Mouse (Mus musculus) left cerebral cortex, postnatal 14 days (tissue): ENCODE data around the gene Ccng2. TPM values are rescaled to one million over a fixed set of nuclear protein-coding genes. Genes with fewer than 3 reads are reported as not detected.
A peak's percentile ranks its signal among the peaks of the same experiment; 100 is the strongest.

Experiments
- DNase-seq, 2 experiments: peaks; one replicate each; pipeline ENCODE4 v3.0.0; 2021 to 2022; ENCODE audit warnings: low spot score in 2 of 2, mixed read lengths in 1 of 2
- intact Hi-C: fragments of 180-260 bp; cut with DNase I; formaldehyde crosslinking; loops from one replicate; pipeline ENCODE4 v1.15.1; 2025
- long read RNA-seq, 2 experiments: library from polyadenylated mRNA; stranded (forward); transcript quantifications; one replicate each; pipeline ENCODE4 v2.0.0; 2021
- total RNA-seq, 2 experiments: library from RNA; stranded (reverse); gene quantifications; 2 replicates each; pipeline ENCODE4 v1.2.3; 2021

Ccng2 gene
- total RNA-seq = 10 to 100 TPM; 38.4 to 40.9 TPM
- long read RNA-seq, experiment 1, transcript Ccng2-201 (8 exons, 2,810 nt) = major isoform, 57 of 65 reads
- long read RNA-seq, experiment 1, partial matches to known transcripts = 3 of 65 reads
- long read RNA-seq, experiment 1, other reads (novel, unspliced or antisense) = 3 of 65 reads
- long read RNA-seq, experiment 2, transcript Ccng2-201 (8 exons, 2,810 nt) = major isoform, 43 of 51 reads
- long read RNA-seq, experiment 2, partial matches to known transcripts = 2 of 51 reads
- long read RNA-seq, experiment 2, other reads (novel, unspliced or antisense) = 6 of 51 reads

DNA sequence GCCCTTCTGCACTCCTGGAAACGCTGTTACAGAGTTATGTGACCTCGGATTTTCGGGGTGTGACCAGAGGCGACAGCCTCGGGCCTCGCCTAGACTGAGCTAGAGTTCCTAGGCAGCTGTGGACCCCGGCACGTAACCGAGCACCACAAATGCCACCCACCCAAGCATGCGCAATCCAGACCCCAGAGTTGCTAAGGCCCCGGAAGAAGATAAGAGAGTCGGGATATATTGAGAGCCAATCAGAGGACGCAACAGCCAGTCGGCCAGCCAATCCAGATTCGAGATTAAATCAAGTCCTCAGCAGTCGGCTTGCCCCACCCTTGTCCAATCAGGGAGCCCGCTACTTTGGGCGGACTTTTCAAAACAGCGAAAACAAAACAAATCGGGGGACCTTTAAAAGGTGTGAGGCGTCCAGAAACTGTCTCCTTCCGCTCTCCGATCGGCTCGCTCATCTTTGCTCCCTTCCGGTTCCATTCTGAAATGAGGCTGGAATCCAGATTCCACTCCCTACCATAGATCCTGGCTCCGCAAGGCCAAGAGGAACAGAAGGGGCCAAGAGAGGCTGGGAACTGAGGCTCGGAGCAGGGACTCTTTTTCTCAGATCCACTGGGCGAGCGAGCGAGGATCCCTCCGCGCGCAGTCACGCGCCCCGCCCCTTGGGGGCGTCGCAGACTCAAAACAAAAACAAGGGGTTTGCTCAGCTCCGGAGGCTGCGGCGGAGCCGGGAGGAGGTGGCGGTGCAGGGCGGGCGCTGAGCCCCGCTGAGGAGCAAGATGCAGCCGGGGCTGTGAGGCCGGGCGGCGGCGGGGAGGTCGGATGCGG, at the start of gene Ccng2:
Gene Ccng2, plus strand, starts transcription at position 375 of the 822 bp plus-strand sequence.
- intact Hi-C loops = loop anchor here (1.0 kb wide), 1 partner anchor 61 kb away; the partner anchor contains the start of genes 2010109A12Rik and Ccni
- DNase-seq = peak; percentile 97 to 99

DNA sequence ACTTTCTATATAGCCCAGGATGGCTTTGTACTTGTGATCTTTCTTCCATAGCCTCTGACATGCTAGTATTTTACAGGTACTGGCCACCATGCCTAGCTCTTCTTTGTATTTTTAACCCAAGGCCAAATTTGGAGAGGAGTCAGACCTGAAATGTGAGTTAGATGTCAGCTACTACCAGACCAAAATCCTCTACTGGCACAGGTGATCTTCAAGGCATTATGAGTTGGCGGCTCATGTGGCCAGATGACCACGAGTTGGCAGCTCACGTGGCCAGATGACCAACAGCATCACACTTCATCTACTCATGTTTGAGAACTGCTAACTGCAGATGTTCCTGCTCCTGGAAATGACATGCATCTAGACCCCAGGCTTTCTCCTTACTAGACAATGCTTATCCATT, 48.7 kb upstream of the Ccng2 start:
- DNase-seq = no peak
- intact Hi-C loops = no loop called here

DNA sequence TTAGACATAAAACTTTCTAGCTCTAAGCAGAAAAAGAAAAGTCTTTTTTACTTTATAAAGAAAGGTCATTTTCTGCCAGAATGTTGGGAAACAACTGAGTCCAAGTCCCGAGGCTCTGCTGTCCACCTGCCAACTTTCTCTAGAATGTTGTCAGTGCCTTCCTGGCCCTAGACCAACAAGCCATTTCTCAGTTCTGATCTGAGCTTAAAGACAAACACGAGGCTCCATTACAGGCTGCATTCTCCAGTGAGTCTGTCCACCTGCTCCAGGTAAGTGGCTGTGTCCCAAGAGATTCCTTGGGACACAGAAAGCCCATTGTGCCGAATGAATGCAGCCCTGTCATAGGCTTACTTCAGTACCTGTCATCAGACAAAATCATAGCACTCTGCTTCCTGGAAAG, 45.4 kb upstream of the Ccng2 start:
- DNase-seq = no peak
- intact Hi-C loops = no loop called here

DNA sequence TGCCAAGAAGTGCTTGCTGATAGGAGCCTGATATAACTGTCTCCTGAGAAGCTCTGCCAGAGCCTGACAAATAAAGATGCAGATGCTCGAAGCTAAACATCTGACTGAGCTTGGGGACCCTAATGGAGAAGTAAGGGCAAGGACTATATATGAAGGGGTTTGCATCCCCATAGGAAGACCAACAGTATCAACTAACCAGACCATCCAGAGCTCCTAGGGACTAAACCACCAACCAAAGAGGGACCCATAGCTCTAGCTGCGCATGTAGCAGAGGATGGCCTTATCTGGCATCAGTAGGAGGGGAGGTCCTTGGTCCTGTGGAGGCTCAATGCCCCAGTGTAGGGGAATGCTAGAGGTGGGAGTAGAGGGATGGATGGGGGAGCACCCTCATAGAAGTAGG, 42.5 kb upstream of the Ccng2 start:
- DNase-seq = no peak
- intact Hi-C loops = no loop called here

DNA sequence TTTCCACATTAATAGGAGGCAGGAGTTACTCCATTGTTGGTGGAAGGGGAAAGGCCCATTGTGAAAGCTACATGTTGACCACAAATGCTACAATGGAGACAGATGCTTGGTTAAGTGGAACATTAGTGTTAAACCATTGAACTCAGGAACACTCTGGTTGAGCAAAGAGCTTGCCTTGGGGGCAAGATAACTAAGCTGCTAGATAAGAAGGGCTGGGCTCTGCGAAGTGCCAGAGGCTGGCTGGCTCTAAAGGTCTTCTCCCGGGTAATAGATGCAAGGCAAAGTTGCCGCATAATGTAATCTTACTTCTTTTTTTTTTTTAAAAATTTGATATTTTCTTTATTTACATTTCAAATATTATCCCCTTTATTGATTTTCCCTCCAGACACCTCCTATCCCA, 39.9 kb upstream of the Ccng2 start:
- intact Hi-C loops = no loop called here
- no peak for DNase-seq

- no peak for DNase-seq
- intact Hi-C loops = no loop called here
Observed at GRCm38 (mm10) chr5:93229527-93229926, 37.5 kb upstream of the Ccng2 start.

DNA sequence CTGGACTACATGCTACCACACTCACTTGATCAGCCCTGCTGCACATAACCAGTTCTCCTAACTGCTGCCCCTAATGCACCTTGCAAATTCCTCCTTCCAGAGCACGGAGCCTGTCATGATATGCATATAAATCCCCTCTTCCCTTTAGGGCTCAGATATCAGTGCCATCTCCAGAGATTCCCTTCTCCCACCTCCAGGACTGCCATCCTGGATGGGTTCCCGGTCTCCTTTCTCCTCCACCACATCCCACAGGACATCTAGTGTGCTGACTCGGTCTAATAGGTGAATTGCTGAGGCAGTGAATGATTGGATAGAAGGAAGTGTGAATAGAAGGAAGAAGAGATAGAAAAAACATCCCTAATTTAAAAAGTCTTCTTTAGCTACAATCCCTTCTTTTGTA, 35.3 kb upstream of the Ccng2 start:
- intact Hi-C loops = no loop called here
- DNase-seq = no peak

GRCm38 (mm10) chr5:93232838-93233237, 34.2 kb upstream of the Ccng2 start:
- DNase-seq = no peak
- intact Hi-C loops = no loop called here

DNA sequence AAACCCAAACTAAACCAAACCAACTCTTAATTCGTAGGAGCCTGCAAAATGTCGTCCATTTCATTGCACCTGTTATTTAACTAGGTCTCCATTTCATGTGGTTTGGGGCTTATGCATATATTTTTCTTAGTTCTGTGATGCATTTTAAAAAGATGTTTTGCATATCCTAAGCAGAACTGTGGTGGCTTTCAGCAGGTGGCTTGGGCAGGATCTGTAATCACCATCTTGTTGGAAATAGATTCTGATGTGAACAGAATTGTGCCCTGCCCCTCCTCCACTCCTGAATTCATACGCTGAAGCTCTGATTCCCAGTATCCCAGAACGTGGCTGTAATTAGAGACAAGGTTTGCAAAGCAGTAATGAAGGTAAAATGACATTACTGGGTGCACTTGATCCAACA, 32.9 kb upstream of the Ccng2 start:
- intact Hi-C loops = no loop called here
- peak in 1 of 2 experiments; percentile 15 for DNase-seq

DNA sequence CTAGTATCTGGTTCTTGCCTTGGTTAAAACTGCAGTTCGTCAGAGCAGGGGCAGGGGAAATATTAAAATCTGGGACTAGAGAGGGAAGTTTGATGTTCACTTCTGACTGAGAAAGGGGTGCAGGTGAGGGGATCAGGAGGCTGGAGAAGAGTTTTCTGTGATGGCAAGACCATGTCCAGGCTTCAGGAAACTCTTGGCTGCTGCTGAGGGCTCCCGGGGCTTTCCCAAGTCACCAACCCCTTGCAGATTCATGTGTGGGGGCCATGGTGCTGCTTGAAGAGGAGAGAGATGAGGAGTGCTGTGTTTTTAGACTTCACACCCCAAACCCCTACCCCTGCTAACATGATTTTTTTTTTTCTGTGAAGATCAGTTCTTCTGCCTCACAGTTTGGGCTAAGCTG, 32.5 kb upstream of the Ccng2 start:
- no peak for DNase-seq

GRCm38 (mm10) chr5:93235888-93236287, 31.2 kb upstream of the Ccng2 start:
- intact Hi-C loops = no loop called here
- no peak for DNase-seq

More for the DNA sequence above, 32.5 kb upstream of the Ccng2 start:
- intact Hi-C loops = no loop called here

GRCm38 (mm10) chr5:93236541-93236940, 30.5 kb upstream of the Ccng2 start:
- intact Hi-C loops = no loop called here
- no peak for DNase-seq

DNA sequence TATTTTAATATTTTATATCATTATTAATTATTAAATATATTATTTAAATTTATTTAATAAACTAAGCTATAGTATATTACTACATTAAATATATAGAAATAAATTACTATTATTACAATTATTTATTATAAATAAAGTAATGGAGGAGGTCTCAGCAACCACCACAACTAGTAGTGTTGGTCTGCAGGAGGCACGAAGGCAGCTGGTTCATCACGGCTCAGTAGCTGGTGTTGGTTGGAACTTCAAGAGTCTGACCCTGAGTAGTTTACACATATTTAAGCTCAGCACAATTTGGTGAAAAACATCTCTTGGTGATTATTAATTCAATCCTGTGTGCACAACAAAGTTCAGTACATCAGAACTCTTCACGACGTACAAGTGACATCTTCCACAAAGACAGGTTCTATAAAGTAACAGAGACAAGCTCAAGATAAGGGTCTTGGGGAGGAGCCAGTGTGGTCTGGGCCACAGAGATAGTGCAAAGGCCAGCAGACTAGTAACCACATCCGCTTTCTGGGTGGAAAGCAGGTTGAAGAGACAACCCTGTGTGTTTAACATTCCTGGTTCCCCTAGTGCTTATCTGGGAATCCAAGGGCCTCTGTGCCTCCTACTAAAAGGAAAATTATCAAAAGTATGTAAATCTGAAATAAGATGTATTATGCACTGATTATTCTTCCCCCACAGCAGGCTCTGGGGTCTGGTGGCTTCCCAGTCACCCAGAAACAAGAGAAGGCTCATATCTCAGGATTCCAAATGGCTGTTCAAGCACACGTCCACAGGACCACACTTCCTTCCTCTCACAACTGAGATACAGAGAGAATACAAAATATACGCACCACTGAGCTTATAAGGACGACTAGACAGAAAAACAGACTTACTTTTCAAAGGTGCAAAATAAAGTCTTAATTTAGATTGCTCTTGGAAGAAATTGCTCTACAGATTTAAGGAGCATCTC, 27.2 kb upstream of the Ccng2 start:
- intact Hi-C loops = no loop called here
- DNase-seq = no peak

- intact Hi-C loops = no loop called here
Observed at GRCm38 (mm10) chr5:93245280-93245679, 21.8 kb upstream of the Ccng2 start.

DNA sequence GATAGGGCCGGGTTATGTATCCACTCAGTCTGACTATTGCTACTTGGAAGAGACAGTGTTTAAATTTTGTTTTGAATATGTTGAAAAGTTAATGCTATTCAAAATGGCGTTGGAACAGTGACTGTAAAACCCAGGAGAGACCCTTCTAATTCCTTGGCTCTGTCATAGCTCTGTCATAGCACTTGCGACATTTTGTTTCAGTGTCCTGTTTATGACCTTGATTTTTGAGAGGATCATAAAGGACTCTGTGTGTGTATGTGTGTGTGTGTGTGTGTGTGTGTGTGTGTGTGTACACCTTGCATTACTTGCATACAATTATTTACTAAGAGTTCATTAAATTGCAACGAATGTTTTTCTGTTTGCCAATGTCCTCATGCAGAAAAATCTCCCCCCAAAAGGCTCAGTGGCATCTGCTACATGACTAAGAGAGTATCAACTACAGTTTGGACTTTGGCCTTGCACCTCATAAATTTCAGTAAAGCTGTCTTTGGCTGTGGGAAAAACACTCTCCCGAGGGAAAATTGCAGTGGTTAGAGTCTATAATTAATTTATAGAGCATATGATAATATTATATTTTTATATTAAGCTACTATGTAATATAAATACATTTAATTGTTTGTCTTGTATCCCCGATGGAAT, 17.0 kb upstream of the Ccng2 start:
- intact Hi-C loops = no loop called here
- DNase-seq = no peak

More at GRCm38 (mm10) chr5:93245280-93245679, 21.8 kb upstream of the Ccng2 start:
- no peak for DNase-seq

DNA sequence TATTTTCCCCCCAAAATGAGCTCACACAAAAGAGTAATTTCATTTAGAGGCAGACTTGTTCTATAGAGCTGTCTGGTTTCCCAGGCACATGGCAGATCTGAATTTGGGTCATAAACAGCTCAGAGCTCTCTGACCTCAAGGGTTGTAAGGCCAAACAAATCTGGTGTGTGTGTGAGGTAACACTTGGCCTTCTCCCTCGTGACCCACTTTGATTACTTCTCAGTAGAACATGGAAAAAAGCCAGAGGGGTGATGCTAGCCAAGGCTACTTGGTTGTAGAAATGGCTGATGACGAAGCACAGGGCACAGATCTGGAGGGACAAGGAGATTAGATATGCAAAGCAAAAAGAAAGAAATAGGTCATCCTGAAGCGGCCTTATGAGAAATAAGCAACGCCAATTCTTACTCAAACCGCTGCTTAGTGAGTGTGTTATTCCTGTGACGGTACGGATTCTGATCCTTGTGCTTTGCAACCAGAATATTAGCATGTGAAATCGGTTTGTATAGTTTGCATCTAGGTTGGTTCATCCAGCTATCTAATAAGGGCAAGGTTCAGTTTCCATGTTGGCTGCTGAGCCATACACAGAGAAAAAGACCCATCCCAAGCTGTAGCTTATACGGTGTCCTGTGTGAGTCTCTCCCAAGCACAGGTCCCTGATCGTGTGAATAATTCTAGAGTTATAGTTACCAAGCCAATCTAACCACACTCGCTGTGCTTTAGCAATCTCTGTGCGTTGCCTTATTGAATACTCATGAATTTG, 15.9 kb upstream of the Ccng2 start:
- no peak for DNase-seq
- intact Hi-C loops = no loop called here

DNA sequence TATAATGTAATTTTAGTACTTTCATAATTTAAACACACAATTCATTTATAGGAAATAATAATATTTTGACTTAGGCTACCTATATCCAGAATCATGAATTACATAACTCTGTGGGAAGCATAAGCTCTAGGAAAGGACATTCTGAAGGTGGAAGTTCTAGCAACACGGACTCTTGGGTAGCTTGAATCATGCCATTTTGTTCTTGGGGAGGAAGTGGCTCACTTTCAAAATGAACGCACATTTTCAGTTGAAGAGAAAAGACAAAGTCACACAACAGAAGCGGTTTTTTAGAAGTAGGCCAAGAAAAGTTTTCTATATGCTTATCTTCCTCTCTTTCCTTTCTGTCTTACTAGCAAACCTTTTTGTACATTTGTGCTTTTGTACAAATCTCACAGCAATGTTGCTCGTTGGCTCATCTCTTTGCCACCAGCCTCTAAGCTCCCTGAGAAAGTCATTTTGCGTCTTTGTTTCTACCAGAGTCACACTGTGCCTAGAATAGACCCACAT, 11.2 kb upstream of the Ccng2 start:
- DNase-seq = no peak
- intact Hi-C loops = no loop called here

GRCm38 (mm10) chr5:93256820-93257405, 10.1 kb upstream of the Ccng2 start:
- intact Hi-C loops = no loop called here

More at GRCm38 (mm10) chr5:93256820-93257405, 10.1 kb upstream of the Ccng2 start:
- DNase-seq = no peak
